Mouse (Mus musculus): Measurements from ENCODE around the gene Nbea. TPM values are rescaled to one million over a fixed set of nuclear protein-coding genes. Genes with fewer than 3 reads are reported as not detected.

Gene Nbea
- polyA plus RNA-seq, 1 experiment from 2014 or later: 13.2 TPM

GRCm38 (mm10) chr3:55786835-55787486, 396.5 kb downstream of the Nbea start:
- peak overlapping the region; percentile 88 for H3K27ac ChIP-seq
- H3K9ac ChIP-seq: peak overlapping the region; percentile 64
- H3K4me2 ChIP-seq: peak overlapping the region; percentile 52
- H3K27me3 ChIP-seq: peaks cover 10% of the 10 kb centered on the region
- no peak for ATAC-seq (ENCODE audit: insufficient number of reproducible peaks, low FRiP score, low TSS enrichment, low read depth)
- peak overlapping the region; percentile 42 for H3K4me3 ChIP-seq
- peaks cover 18% of the 10 kb centered on the region; the same call in 1 of the 2 replicates for H3K4me1 ChIP-seq
- WGBS: 28% methylated on average over 17 of the region's 17 CpGs
- no peaks in the 10 kb centered on the region for H3K36me3 ChIP-seq
- H3K9me3 ChIP-seq: no peaks in the 10 kb centered on the region

DNA sequence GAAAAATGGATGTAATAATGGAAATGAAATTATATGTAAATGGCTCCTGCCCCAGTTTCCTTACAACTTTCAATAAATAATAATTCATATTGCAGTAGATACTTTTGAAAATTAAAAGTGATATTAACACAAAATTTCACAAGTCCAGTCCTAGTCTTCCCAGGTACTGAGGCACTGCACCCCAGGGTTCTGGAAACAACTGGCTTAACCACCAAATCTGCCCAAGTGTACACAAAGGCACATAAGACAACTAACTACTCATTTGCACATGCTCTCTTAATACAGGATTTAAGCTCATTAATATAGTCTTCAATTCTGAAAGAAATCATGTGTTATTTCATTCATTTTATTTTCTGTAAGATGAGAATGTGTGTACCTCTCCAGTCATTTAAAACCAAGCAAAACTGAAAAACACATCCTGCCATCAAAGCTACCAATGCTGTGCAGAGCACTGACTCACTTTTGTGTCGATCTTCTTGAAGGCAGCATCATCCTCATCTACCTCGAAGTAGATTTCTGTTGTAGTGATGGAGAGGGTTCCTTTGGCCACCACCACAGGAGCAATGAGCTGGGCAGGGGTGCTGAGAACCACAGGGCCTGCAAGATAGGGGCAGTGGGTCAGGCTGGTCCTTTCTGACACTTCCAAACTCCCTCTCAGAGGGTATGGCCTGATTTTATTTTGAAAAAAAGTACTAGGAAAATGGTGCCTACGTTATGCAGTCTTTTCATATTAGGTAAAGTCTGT, 397.3 kb downstream of the Nbea start:
- H3K9me3 ChIP-seq: no peaks in the 10 kb centered on the region
- H3K4me1 ChIP-seq: peaks cover 18% of the 10 kb centered on the region; the same call in 1 of the 2 replicates
- H3K9ac ChIP-seq: no peak overlapping the region
- WGBS: 32% methylated on average over 3 of the region's 3 CpGs
- no peak for ATAC-seq (ENCODE audit: insufficient number of reproducible peaks, low FRiP score, low TSS enrichment, low read depth)
- H3K27ac ChIP-seq: peak overlapping the region; percentile 64
- H3K36me3 ChIP-seq: no peaks in the 10 kb centered on the region
- peak overlapping the region; percentile 52 for H3K4me2 ChIP-seq
- peaks cover 16% of the 10 kb centered on the region for H3K27me3 ChIP-seq
- peak overlapping the region; percentile 42 for H3K4me3 ChIP-seq

GRCm38 (mm10) chr3:55785266-55785980, 398.1 kb downstream of the Nbea start:
- no peak for ATAC-seq (ENCODE audit: insufficient number of reproducible peaks, low FRiP score, low TSS enrichment, low read depth)
- Histone ChIP-seq H3K9ac (no peak overlapping the region), H3K27ac (no peak overlapping the region), H3K4me1 (peaks cover 24% of the 10 kb centered on the region), H3K36me3 (no peaks in the 10 kb centered on the region), H3K27me3 (peaks cover 22% of the 10 kb centered on the region), H3K9me3 (no peaks in the 10 kb centered on the region), H3K4me3 (peak overlapping the region; percentile 42), H3K4me2 (0 out of 2 replicates have a peak overlapping the region, but pooled peaks have one; percentile 20)
- WGBS: 45% methylated on average over 4 of the region's 4 CpGs

DNA sequence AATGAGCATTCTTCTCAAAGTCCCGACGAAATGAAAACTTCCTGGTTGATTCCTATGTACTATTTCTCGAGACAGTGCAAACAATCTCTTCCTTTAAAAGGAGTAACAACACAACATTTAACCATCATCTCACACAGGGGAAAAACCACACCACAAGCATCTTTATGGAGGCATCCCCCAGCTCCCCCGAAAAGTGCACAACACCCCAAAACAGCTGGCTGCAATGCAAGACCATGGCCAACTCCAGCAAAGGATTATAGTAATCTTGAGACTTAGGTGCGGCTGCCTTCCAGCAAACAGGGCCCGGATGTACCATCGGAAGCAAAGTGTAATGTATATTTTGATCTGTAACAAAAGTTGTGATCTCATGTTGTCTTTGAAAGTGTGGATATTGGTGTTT, 399.4 kb downstream of the Nbea start:
- Histone ChIP-seq H3K4me3 (peak overlapping the region; percentile 47), H3K4me1 (peaks cover 30% of the 10 kb centered on the region), H3K9me3 (no peaks in the 10 kb centered on the region), H3K36me3 (no peaks in the 10 kb centered on the region), H3K27me3 (peaks cover 29% of the 10 kb centered on the region), H3K4me2 (peak overlapping the region; percentile 53), H3K27ac (peak overlapping the region; percentile 87), H3K9ac (peak overlapping the region; percentile 54; the same call in 1 of the 2 replicates)
- 16% methylated on average over 7 of the region's 7 CpGs for WGBS
- no peak for ATAC-seq (ENCODE audit: insufficient number of reproducible peaks, low FRiP score, low TSS enrichment, low read depth)

DNA sequence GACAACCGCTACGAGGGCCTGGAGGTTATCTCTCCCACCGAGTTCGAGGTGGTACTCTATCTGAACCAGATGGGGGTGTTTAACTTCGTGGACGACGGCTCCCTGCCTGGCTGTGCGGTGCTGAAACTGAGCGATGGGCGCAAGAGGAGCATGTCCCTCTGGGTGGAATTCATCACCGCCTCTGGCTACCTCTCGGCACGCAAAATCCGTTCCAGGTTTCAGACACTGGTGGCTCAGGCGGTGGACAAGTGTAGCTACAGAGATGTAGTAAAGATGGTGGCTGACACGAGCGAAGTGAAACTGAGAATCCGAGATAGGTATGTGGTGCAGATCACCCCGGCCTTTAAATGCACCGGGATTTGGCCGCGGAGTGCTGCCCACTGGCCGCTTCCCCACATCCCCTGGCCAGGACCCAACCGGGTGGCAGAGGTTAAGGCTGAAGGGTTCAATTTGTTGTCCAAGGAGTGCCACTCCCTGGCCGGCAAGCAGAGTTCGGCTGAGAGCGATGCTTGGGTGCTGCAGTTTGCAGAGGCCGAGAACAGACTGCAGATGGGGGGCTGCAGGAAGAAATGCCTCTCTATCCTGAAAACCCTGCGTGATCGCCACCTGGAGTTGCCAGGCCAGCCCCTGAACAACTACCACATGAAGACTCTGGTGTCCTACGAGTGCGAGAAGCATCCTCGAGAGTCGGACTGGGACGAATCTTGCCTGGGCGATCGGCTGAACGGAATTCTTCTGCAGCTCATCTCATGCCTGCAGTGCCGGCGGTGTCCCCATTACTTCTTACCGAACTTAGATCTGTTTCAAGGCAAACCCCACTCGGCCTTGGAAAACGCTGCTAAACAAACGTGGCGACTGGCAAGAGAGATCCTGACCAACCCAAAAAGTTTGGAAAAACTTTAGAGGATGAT, 400.1 kb downstream of the Nbea start:
- no peak for ATAC-seq (ENCODE audit: insufficient number of reproducible peaks, low FRiP score, low TSS enrichment, low read depth)
- Histone ChIP-seq H3K4me1 (peaks cover 30% of the 10 kb centered on the region), H3K9me3 (no peaks in the 10 kb centered on the region), H3K9ac (peak overlapping the region; percentile 54), H3K4me2 (peak overlapping the region; percentile 53), H3K27ac (peak overlapping the region; percentile 87), H3K4me3 (peak overlapping the region; percentile 47), H3K27me3 (peaks cover 30% of the 10 kb centered on the region), H3K36me3 (no peaks in the 10 kb centered on the region)
- 10% methylated on average over 45 of the region's 45 CpGs for WGBS

- WGBS: 4% methylated on average over 22 of the region's 22 CpGs
Observed at GRCm38 (mm10) chr3:55782771-55783170, 400.7 kb downstream of the Nbea start.

GRCm38 (mm10) chr3:55782056-55782687, 401.3 kb downstream of the Nbea start, which contains the start of gene Mab21l1:
TSS of gene Mab21l1 (plus strand) at chr3:55782510.
- 13% methylated on average over 16 of the region's 16 CpGs for WGBS
- peaks cover 30% of the 10 kb centered on the region for H3K27me3 ChIP-seq
- peak within 1 kb of the TSS; percentile 53 for H3K4me2 ChIP-seq
- H3K4me1 ChIP-seq: peaks cover 27% of the 10 kb centered on the region
- no peaks in the 10 kb centered on the region for H3K36me3 ChIP-seq
- H3K9ac ChIP-seq: peak within 1 kb of the TSS; percentile 54
- peak within 1 kb of the TSS; percentile 47 for H3K4me3 ChIP-seq
- peak within 1 kb of the TSS; percentile 87 for H3K27ac ChIP-seq
- ATAC-seq (ENCODE audit: insufficient number of reproducible peaks, low FRiP score, low TSS enrichment, low read depth): peak; percentile 53; the same call in 1 of the 2 replicates
- H3K9me3 ChIP-seq: no peaks in the 10 kb centered on the region

More at GRCm38 (mm10) chr3:55782771-55783170, 400.7 kb downstream of the Nbea start:
- no peaks in the 10 kb centered on the region for H3K36me3 ChIP-seq
- peak overlapping the region; percentile 87 for H3K27ac ChIP-seq
- H3K9me3 ChIP-seq: no peaks in the 10 kb centered on the region
- peaks cover 30% of the 10 kb centered on the region for H3K27me3 ChIP-seq
- no peak for ATAC-seq (ENCODE audit: insufficient number of reproducible peaks, low FRiP score, low TSS enrichment, low read depth)
- H3K4me1 ChIP-seq: peaks cover 30% of the 10 kb centered on the region
- H3K4me2 ChIP-seq: peak overlapping the region; percentile 53
- H3K4me3 ChIP-seq: peak overlapping the region; percentile 47
- H3K9ac ChIP-seq: peak overlapping the region; percentile 54

- peak overlapping the region; percentile 53 for H3K4me2 ChIP-seq
- H3K9ac ChIP-seq: no peak overlapping the region
- ATAC-seq (ENCODE audit: insufficient number of reproducible peaks, low FRiP score, low TSS enrichment, low read depth): no peak
- H3K9me3 ChIP-seq: no peaks in the 10 kb centered on the region
- H3K27me3 ChIP-seq: peaks cover 25% of the 10 kb centered on the region
- peak overlapping the region; percentile 87; the same call in 1 of the 2 replicates for H3K27ac ChIP-seq
- no peaks in the 10 kb centered on the region for H3K36me3 ChIP-seq
- peaks cover 27% of the 10 kb centered on the region for H3K4me1 ChIP-seq
- peak overlapping the region; percentile 47 for H3K4me3 ChIP-seq
- 27% methylated on average over 5 of the region's 5 CpGs for WGBS
Observed at GRCm38 (mm10) chr3:55781429-55782055, 402.0 kb downstream of the Nbea start.

DNA sequence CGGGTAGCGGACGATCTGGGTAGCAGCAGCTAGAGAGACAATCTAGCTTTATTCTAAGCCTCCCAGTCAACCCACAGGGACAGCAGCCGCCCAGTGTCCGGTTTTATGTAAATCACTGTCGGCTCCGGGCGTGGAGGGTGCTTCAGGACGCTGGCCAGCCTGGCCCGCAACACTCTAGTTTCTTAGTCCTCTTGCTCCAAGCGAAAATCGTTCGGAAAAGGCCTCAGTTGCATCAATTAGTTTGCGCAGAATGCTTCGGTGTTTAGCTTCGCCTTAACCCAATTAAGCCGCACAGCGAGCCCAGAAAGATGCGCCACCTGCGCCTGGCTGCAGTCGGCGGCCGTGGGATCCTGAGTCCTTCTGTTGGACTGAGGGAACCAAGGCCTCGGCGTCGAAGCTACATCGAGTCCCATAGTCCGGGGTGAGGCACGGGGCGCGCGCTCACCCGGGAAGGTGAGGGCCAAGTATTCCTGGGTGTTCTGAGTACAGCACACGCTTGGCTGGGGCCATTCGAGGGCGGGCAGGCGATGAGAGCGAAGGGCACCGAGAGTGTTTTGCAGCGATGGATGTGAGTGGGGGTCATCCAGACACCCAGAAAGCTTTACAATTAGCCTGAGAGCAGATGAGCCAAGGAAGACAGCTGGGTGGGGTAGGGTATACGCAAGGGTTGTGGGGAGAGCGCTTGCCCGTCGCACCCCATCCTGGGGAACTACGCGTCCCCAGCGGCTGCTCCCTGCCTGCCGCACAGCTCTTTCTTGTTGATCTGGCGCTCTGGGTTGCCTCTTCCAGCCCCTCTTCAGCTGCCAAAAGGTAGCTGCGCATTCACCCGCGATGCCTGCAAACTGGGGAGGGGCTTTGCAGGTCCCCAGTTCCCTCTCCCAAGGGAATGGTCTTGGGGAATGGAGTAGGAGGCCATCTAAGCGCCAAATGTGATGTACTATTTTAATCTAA, 403.1 kb downstream of the Nbea start:
- peak overlapping the region; percentile 50 for H3K4me2 ChIP-seq
- no peak overlapping the region for H3K27ac ChIP-seq
- H3K4me3 ChIP-seq: peak overlapping the region; percentile 33
- H3K36me3 ChIP-seq: no peaks in the 10 kb centered on the region
- H3K27me3 ChIP-seq: peaks cover 25% of the 10 kb centered on the region
- H3K9me3 ChIP-seq: no peaks in the 10 kb centered on the region
- 11% methylated on average over 53 of the region's 53 CpGs for WGBS
- ATAC-seq (ENCODE audit: insufficient number of reproducible peaks, low FRiP score, low TSS enrichment, low read depth): peak; percentile 45; the same call in 1 of the 2 replicates
- H3K9ac ChIP-seq: no peak overlapping the region
- peaks cover 27% of the 10 kb centered on the region for H3K4me1 ChIP-seq
